Mouse (Mus musculus) testis, adult 2 months (tissue): Measurements from ENCODE around the gene Lrrc32.

Source experiments
- CTCF ChIP-seq: fragments of 200-500 bp; IDR thresholded peaks from 2 replicates; pipeline ENCODE4 v1.5.1; 2012; ENCODE audit warnings: low read depth, mild to moderate bottlenecking, inconsistent platforms, low read length, moderate library complexity; ENCODE audit not compliant: control insufficient read depth, insufficient read depth, insufficient replicate concordance
- POLR2A ChIP-seq: fragments of 200-500 bp; IDR thresholded peaks from 2 replicates; pipeline ENCODE4 v1.6.1; 2012; ENCODE audit warnings: low read depth, mild to moderate bottlenecking, inconsistent platforms, low read length, moderate library complexity; ENCODE audit not compliant: control insufficient read depth

DNA sequence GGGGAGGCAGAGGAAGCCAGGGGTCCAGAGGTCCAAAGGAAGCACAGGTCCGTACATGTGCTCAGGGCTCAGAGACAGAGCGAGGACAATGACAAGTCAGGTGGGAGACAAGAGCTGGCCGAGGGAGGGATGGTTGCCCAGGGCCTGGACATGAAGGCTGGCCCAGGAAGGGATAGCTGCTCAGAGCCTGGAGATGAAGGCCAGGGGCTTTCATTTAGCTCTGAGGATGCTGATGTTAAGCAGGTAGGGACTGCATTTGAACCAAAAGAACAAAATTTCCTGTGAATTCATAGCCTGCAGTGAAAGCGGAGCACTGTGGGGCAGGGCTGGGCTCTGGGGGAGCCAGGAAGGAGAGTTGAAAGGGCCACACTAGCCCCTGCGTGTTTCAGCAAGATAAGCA, 3.2 kb downstream of the Lrrc32 start:
- TF ChIP-seq CTCF (no peak), POLR2A (no peak)
